Mouse (Mus musculus) limb, embryonic 14.5 days (tissue): ENCODE results near the gene Rwdd4a. TPM values are rescaled to one million over a fixed set of nuclear protein-coding genes. Genes with fewer than 3 reads are reported as not detected.

ENCODE experiments used
- ATAC-seq: fragments of 200-750 bp; cut with Nextera tagmentation; 2 replicates; pipeline ENCODE4 v1.8.0; 2017; ENCODE audit warnings: low read depth, moderate number of reproducible peaks, moderate TSS enrichment; ENCODE audit not compliant: low FRiP score
- DNase-seq: peaks from one replicate; pipeline ENCODE4 v3.0.0-alpha.2; 2015; ENCODE audit warnings: low spot score
- H3K27ac ChIP-seq: fragments of 300-500 bp; sonication (generic); replicated peaks from 2 replicates; pipeline ENCODE4 v1.5.1; 2014; ENCODE audit warnings: low read depth, mild to moderate bottlenecking, low read length, moderate library complexity, mixed read lengths
- H3K27me3 ChIP-seq: fragments of 300-500 bp; sonication (generic); 2 replicates; pipeline ENCODE4 v1.6.1; 2014; ENCODE audit warnings: low read length, mixed read lengths; ENCODE audit not compliant: control insufficient read depth, insufficient read depth
- H3K36me3 ChIP-seq: fragments of 300-500 bp; sonication (generic); 2 replicates; pipeline ENCODE4 v1.6.1; 2014; ENCODE audit warnings: mild to moderate bottlenecking, low read length, moderate library complexity, mixed read lengths; ENCODE audit not compliant: control insufficient read depth, insufficient read depth
- H3K4me1 ChIP-seq: fragments of 300-500 bp; sonication (generic); 2 replicates; pipeline ENCODE4 v1.6.1; 2014; ENCODE audit warnings: antibody characterized with exemption, low read length, mixed read lengths; ENCODE audit not compliant: control insufficient read depth, insufficient read depth
- H3K4me2 ChIP-seq: fragments of 300-500 bp; sonication (generic); replicated peaks from 2 replicates; pipeline ENCODE4 v1.6.1; 2014; ENCODE audit warnings: low read depth, mild to moderate bottlenecking, low read length, moderate library complexity; ENCODE audit not compliant: severe bottlenecking
- H3K4me3 ChIP-seq: fragments of 300-500 bp; sonication (generic); replicated peaks from 2 replicates; pipeline ENCODE4 v1.5.1; 2014; ENCODE audit warnings: low read length
- H3K9ac ChIP-seq: fragments of 300-500 bp; sonication (generic); 2 replicates; pipeline ENCODE4 v1.6.1; 2014; ENCODE audit warnings: mild to moderate bottlenecking, low read depth, low read length, moderate library complexity; ENCODE audit not compliant: severe bottlenecking
- H3K9me3 ChIP-seq: fragments of 300-500 bp; sonication (generic); 2 replicates; pipeline ENCODE4 v1.6.1; 2016; ENCODE audit warnings: low read length; ENCODE audit not compliant: control insufficient read depth
- POLR2A ChIP-seq: fragments of 200-500 bp; IDR thresholded peaks from 2 replicates; pipeline ENCODE4 v1.8.0; 2012; ENCODE audit warnings: inconsistent platforms, mild to moderate bottlenecking, moderate library complexity, borderline replicate concordance; ENCODE audit not compliant: insufficient read depth, insufficient read length; ENCODE audit errors: extremely low read depth
- WGBS: fragments of 180-500 bp; shearing (Covaris S2); extraction: QIAGEN DNeasy Blood & Tissue Kit; methylation state at CpG from one replicate; pipeline ENCODE4 v1.1.7; 2014; 5-methylcytosine and 5-hydroxymethylcytosine counted together
- polyA plus RNA-seq, 2 experiments: library from polyadenylated mRNA; depleted of rRNA in 1 of 2; stranded (reverse) in 1 of 2; unstranded in 1 of 2; fragments of >200 nt; fragmentation: Nextera tagmentation in 1 of 2; extraction: Ambion mirVana in 1 of 2; gene quantifications; 2 replicates each; pipeline versions ENCODE4 v1.2.1 to v1.2.3; 2012 to 2014

Rwdd4a gene
- polyA plus RNA-seq, 2 experiments = 24.4 to 40.5 TPM

GRCm38 (mm10) chr8:47538323-47538722, 4.9 kb downstream of the Rwdd4a start:
- 89% methylated on average over 4 of the region's 4 CpGs for WGBS
- Histone ChIP-seq H3K9me3 (no peaks in the 10 kb centered on the region), H3K4me3 (no peak overlapping the region), H3K4me1 (peaks cover 7% of the 10 kb centered on the region), H3K36me3 (peaks cover 37% of the 10 kb centered on the region), H3K9ac (no peak overlapping the region), H3K27ac (no peak overlapping the region), H3K27me3 (no peaks in the 10 kb centered on the region), H3K4me2 (no peak overlapping the region)
- ATAC-seq (no peak), DNase-seq (no peak)
- no peak for TF ChIP-seq POLR2A

GRCm38 (mm10) chr8:47542746-47543145, 9.3 kb downstream of the Rwdd4a start:
- 96% methylated on average over 16 of the region's 16 CpGs for WGBS
- ATAC-seq (no peak), DNase-seq (no peak)
- H3K27ac ChIP-seq = no peak overlapping the region
- H3K4me2 ChIP-seq = no peak overlapping the region
- H3K9me3 ChIP-seq = no peaks in the 10 kb centered on the region
- no peaks in the 10 kb centered on the region for H3K27me3 ChIP-seq
- no peak overlapping the region for H3K9ac ChIP-seq
- no peak for TF ChIP-seq POLR2A
- H3K36me3 ChIP-seq = peaks cover 70% of the 10 kb centered on the region
- no peaks in the 10 kb centered on the region for H3K4me1 ChIP-seq
- no peak overlapping the region for H3K4me3 ChIP-seq

GRCm38 (mm10) chr8:47544094-47544493, 10.6 kb downstream of the Rwdd4a start:
- WGBS = 91% methylated on average over 5 of the region's 5 CpGs

GRCm38 (mm10) chr8:47547102-47547501, 13.6 kb downstream of the Rwdd4a start:
- TF ChIP-seq POLR2A = no peak

More at GRCm38 (mm10) chr8:47544094-47544493, 10.6 kb downstream of the Rwdd4a start:
- Histone ChIP-seq H3K27ac (no peak overlapping the region), H3K9ac (no peak overlapping the region), H3K27me3 (no peaks in the 10 kb centered on the region), H3K36me3 (peaks cover 71% of the 10 kb centered on the region), H3K4me1 (no peaks in the 10 kb centered on the region), H3K4me2 (no peak overlapping the region), H3K9me3 (no peaks in the 10 kb centered on the region), H3K4me3 (no peak overlapping the region)
- ATAC-seq (no peak), DNase-seq (no peak)
- TF ChIP-seq POLR2A = no peak

DNA sequence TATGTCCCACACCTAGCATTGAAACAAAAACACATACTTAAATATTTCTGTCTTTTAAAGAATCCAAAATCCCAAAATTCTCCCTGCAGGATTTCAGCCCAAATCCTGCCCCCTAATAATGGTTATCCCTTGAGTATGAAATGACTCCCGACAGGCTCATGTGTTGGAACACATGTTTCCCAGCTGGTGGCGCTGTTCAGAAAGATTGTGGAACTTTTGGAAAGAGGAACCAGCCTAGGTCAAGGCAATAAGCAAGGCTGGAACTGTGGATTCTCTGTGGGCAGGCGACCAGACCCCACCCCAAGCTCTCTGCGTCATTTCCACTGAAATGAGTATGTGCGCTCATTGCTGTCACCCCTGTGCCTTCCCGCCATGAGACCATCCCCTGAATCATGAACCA, 20.1 kb downstream of the Rwdd4a start:
- DNase-seq (no peak), ATAC-seq (no peak)
- H3K4me2 ChIP-seq = no peak overlapping the region
- no peak overlapping the region for H3K27ac ChIP-seq
- H3K4me1 ChIP-seq = no peaks in the 10 kb centered on the region
- H3K27me3 ChIP-seq = no peaks in the 10 kb centered on the region
- no peak for TF ChIP-seq POLR2A
- no peak overlapping the region for H3K4me3 ChIP-seq
- peaks cover 34% of the 10 kb centered on the region for H3K36me3 ChIP-seq
- 82% methylated on average over 6 of the region's 6 CpGs for WGBS
- no peak overlapping the region for H3K9ac ChIP-seq
- H3K9me3 ChIP-seq = no peaks in the 10 kb centered on the region

More at GRCm38 (mm10) chr8:47547102-47547501, 13.6 kb downstream of the Rwdd4a start:
- H3K9me3 ChIP-seq = no peaks in the 10 kb centered on the region
- H3K4me1 ChIP-seq = no peaks in the 10 kb centered on the region
- 96% methylated on average over 10 of the region's 10 CpGs for WGBS
- H3K27me3 ChIP-seq = no peaks in the 10 kb centered on the region
- H3K9ac ChIP-seq = no peak overlapping the region
- no peak overlapping the region for H3K4me3 ChIP-seq
- peaks cover 81% of the 10 kb centered on the region for H3K36me3 ChIP-seq
- DNase-seq = no peak
- no peak for ATAC-seq
- H3K27ac ChIP-seq = no peak overlapping the region
- no peak overlapping the region for H3K4me2 ChIP-seq

- no peak for DNase-seq
- WGBS = 81% methylated on average over 7 of the region's 7 CpGs
- Histone ChIP-seq H3K27me3 (no peaks in the 10 kb centered on the region), H3K36me3 (peaks cover 10% of the 10 kb centered on the region), H3K27ac (no peak overlapping the region), H3K4me2 (no peak overlapping the region), H3K4me3 (no peak overlapping the region), H3K9ac (no peak overlapping the region), H3K9me3 (no peaks in the 10 kb centered on the region), H3K4me1 (no peaks in the 10 kb centered on the region)
- no peak for ATAC-seq
- TF ChIP-seq POLR2A = no peak
Measured at GRCm38 (mm10) chr8:47556446-47556845, 23.0 kb downstream of the Rwdd4a start.
